Mouse (Mus musculus): ENCODE measurements around the gene Emcn.
A peak's percentile ranks its signal among the peaks of the same experiment; 100 is the strongest.

Gene Emcn

DNA sequence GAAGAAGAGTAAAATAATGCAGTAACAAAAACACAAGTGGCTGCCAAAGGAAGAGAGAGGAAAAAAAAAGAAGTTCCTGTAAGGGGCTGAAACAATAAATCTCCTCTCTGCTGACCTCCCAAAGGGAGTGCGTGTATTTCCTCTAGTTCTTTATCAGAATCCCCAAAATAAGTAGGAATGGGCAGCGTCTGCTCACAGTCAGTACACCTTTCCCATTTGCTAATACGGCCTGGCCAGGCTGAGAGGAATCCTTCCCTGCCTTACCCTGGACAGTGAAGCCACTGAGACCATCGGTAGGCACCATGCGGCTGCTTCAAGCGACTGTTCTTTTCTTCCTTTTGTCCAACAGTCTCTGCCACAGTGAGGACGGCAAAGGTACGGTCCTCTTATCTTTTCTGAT lies at the start of gene Emcn:
TSS of gene Emcn (plus strand) at position 130 of the 400 bp plus-strand sequence.
- DNase-seq (ENCODE audit: low spot score in 2 of 2), result no peak

DNA sequence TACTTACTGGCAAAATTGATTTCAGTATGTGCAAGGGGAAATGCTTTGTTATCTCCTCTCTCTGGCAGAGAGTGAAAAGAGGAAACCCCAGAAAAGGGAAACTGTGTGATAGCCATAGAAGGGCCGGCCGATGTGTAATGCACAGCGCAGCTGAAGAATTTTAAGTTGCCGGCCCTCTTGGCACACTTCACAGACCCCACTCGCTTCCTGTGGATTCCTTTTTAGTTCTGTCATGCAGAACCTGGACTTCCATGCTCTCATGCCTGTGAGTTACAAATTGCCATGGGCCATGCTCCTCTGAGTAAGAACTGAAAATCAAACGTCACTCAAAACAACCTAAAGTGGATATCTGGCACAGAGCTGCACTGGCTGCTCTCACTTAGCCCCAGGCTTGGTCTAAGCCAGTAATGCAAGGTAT lies 47.7 kb upstream of the Emcn start:
- DNase-seq (ENCODE audit: low spot score in 2 of 2), result no peak

DNA sequence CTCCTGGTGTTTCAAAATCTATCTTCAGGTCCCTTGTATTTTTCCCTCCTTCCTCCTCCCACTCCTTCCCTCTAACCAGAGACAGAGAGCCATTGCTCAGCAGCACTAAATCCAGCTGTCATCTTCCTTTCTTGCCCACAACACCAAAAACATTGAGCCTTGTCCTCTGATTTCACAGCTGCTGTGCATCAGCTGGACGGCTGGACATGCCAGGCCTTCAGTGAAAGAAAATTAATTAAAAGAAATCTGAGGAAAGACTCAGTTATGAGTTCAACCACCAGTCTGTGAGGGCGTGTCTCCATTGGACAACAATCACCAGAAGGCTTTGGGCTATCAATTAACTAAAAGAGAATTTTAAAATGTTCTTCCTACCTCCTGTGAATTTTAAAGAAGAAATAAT lies 42.6 kb upstream of the Emcn start:
- DNase-seq (ENCODE audit: low spot score in 2 of 2), result no peak

DNA sequence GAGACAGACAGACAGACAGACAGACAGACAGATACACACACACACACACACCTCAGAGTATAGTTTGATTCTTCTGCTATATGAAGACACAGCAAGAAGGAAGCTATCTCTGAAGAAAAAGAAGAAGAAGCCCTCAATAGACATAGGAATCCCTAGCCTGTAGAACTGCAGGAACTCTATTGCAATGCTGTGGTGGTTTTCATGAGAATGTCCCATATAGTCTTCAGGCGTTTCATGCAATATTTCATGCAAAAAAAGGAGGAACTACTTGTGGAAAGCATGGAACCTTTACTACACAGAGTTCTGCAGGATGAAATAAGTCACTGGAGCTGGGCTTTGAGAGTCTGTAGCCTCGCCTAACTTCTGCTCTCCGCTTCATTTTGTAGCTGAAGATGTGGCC lies 40.7 kb upstream of the Emcn start:
- no peak for DNase-seq (ENCODE audit: low spot score in 2 of 2)

DNA sequence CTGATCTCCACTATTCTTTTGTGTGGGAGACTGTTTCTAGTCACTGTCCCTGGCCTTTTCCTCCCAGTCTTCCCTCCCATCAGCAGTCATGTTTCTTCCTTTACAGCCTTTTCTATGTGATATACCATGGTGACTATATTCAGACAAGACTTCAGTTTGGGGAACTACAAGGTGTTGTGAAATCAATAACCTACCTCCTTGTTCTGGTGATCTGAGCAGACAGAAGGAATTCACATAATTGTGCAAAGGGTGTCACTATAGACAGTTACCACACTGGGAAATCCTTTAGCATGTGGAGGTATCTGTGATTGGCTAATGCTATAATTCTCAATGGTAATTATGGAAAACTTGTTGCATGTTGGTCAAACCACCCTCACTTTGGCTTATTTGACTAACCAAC lies 39.7 kb upstream of the Emcn start:
- no peak for DNase-seq (ENCODE audit: low spot score in 2 of 2)

DNA sequence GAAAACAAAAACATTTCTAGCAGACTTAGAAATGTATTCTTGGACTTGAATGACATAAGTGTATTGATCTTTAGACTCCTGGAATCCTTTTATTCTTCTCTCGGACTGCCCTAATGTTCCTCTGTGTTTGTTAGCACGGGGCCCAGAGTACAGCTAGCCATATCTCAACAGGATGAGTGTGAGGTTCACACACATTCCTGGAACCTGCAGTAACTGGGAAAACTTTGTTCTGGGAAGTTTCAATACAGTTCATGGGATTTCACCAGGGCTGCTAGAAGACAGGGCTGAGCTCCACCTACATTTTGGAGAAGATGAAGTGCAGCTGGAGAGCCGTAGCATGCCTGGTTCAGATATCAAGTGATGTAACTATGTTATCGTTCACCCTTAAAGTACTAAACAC lies 38.1 kb upstream of the Emcn start:
- no peak for DNase-seq (ENCODE audit: low spot score in 2 of 2)

DNA sequence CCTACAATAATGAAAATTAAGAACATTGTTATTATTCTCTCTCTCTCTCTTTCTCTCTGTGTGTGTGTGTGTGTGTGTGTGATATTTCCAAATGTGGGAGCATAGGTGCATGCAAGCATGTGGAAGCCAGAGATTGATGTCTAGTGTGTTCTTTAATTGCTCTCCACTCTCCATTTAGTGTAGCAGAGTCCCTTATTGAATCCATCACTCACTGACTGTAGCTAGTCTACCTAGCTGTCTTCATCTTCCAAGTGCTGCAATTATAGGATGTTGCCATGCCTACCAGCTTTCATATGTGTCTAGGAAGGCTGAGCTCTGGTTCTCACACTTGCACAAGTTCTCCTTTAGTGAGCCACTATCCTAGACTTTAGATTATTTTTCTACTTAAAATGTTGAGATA lies 30.9 kb upstream of the Emcn start:
- DNase-seq (ENCODE audit: low spot score in 2 of 2), result no peak

DNA sequence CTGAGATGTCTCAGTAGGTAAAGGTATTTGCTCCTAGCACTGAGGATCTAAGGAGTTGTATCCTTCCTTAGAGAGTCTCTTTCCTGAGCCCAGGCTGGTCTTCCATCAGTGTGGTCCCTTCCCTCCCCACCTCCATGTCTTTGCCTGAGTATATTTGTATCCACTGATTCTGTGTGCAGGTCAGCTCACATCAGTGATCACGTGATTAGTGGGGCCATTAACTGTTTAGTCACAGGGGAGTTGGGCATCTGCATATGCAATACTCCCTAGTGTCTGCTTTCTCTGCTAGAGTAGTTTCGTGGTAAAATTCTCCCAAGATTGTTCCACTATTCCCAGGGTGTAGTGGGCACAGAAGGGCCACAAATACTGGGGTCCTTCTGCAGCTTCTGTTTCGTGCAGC lies 28.3 kb upstream of the Emcn start:
- DNase-seq (ENCODE audit: low spot score in 2 of 2), result no peak

DNA sequence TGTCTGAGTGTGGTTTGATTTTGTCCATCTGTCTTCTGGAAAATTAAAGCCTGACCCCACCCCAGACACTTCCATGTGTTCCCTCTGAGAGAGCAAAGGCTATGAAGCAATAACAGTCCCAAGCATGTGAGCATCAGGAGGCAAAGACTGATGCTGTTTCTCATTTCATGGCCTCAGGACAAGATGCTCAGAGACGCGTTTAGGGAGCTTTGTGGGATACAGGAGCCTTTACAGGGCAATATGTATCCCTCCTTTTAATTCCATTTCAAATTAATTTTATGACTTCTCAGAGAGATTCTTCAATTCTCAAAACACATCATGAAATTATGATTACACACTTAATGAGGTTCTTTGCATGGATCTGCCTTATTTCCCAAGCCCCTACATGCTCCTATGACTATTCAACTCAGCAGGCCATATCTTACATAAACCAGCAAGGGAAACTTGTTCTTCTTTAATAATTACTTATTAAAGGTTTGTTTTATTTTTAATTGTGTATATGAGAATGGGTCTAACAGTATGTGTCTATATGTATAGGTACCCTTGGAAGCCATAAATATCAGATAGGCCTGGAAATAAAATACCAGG lies 27.0 kb upstream of the Emcn start:
- no peak for DNase-seq (ENCODE audit: low spot score in 2 of 2)

DNA sequence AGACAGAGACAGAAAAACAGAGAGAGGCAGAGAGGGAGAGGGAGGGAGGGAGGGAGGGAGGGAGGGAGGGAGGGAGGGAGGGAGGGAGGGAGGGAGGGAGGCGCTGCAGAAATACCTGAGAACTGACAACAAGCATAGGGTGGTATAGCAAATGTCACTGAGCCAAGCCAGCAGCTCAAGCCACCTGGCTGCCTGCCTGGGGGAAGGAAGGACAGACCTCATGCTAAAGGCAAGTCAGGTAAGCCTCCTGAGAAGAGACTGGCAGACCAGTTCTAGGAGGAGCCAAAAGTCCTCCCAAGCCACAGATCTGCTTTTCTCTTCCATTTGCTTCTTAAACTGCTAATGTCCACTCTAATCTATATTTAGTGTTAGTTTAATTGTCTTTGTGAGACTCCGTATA lies 22.5 kb upstream of the Emcn start:
- DNase-seq (ENCODE audit: low spot score in 2 of 2), result no peak

DNA sequence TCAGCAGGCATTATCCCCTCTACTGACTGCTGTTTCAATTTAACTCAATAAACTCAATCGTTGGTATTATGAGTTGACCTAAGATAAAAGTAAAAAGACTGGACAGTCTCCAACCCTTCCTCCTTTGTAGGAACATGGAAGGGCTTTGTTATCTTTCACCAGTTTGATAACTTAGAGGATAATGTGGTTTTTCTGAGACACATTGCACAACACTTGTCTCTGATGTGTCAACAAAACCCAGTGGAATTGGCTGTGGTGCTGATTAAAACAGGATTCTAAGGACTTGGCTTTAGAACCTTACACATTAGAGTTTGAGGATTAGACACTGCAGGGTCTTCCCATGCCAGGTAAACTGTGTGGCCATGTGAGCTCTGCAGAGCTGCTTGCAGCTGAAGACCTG lies 20.9 kb upstream of the Emcn start:
- DNase-seq (ENCODE audit: low spot score in 2 of 2), result no peak

DNA sequence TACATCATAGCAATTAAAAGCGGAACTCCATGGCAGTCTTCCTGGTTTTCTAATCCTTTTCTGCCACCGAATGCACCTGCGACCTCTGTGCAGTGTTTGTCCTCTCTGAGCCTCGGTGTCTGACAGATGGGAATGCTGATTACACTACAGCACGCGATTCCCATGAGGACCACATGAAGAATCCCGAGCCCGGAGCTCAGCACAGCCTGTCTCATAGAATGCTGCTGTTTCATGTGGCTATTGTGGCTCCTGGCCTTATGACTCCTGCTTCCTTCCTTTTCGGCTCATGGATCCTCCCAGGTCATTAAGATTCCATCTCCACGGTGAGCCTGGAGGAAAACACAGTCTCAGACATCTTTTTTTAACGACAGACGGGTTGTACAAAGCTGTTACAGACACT lies 18.6 kb upstream of the Emcn start:
- no peak for DNase-seq (ENCODE audit: low spot score in 2 of 2)

DNA sequence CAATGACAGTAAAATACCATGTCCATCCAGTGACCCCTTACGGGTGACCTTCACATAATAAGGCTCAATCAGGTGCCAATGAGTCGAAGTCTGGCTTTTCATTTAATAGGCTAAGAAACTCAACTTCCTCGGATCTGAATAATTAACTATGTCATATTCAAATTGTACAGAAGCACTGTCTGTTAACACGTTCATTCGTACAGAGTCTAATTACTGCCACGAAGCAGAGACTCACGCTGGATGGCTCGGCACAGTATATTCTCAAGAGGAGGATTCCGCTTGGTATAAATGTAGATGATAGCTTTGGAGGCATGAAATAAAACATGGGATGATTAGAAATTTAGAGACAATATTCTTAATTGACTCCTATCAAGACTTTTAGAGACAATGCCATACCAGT lies 11.0 kb upstream of the Emcn start:
- no peak for DNase-seq (ENCODE audit: low spot score in 2 of 2)

DNA sequence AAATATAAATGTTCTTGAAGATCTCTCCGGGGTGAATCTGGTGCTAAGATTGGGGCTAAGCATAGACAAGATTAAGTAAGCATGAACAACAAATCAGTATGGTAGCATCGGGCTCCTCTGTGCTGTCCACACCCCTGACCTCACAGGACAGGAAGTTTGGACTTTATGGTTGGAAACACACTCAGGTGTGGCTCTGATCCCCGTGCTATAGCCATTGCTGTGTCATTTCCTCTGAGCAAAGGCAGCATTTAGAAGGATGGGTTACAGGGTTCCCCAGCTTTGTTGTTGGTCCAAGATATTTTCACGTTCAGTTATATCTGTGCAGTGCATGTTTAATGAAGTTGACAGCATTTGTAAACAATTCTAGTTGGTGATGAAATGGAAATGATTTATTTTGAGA lies 9.9 kb upstream of the Emcn start:
- DNase-seq (ENCODE audit: low spot score in 2 of 2), result no peak

DNA sequence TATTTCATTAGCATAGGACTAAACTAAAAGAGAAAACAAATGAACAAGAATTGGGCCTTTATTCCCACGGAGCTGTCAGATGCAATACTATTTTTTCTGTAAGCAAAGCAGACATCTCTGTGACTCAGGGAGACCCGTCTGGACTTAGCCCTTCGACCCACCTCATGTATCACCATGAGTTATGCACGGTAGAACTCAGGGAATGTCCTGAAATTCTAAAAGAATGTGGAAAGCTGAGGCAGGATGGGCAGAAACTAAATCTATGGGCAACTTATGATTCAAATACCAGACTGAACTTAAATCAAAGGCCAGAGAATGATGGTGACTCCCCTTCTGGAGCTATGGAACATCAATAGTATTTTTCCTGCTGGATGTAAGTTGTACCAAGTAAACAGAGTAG lies 8.3 kb upstream of the Emcn start:
- no peak for DNase-seq (ENCODE audit: low spot score in 2 of 2)

DNA sequence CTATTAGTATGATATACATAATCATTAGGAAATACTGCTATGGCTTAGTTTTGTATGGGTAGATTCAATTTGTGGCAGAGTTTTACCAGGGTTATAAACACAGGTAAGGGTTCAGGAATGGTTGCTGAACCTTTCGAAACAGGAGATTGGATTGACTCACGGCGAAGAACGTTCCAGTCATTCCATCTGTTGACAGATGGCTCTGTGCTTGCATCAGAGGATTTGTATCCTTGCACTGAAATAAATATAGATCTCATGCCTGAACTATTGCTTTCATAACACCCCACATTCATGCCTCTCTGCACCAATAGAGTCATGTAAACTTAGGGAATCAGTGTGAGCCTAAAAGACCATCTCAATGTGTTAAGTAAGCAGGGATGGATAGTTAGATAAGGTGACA lies 4.9 kb upstream of the Emcn start:
- no peak for DNase-seq (ENCODE audit: low spot score in 2 of 2)

DNA sequence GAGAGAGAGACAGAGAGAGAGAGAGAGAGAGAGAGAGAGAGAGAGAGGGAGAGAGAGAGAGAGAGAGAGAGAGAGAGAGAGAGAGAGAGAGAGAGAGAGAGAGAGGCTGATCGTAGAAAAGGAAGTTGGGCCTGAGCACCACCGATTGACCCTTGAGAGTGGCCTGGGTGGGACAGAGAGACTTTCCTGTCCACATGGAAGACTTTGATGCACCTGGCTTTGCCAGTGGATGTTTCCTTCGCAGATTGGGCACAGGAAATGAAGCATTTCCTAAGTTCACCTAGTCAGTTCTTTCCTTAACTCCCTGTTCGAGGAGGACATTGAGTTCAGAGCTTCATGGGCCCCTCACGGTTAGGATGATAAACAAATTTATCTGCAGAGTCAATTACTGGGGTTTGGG lies 2.6 kb downstream of the Emcn start:
- no peak for DNase-seq (ENCODE audit: low spot score in 2 of 2)

DNA sequence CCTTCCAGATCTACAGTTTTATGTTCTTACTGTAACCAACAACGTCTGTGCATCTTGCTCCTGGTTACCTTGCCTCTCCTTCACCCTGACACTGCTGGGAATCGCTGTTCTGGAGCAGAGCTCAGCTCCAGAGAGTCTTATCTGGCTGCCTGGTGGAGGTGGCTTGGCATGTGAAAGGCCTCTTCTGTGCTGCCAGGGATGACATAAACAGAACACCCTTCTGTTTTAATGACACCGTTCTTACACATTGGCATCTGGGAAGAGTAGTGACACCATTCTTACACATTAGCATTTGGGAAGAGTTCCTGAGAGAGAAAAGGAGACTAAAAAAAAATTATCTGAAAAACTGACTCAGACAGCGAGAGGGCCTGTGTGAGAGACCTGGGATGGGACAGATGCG lies 11.0 kb downstream of the Emcn start:
- no peak for DNase-seq (ENCODE audit: low spot score in 2 of 2)

DNA sequence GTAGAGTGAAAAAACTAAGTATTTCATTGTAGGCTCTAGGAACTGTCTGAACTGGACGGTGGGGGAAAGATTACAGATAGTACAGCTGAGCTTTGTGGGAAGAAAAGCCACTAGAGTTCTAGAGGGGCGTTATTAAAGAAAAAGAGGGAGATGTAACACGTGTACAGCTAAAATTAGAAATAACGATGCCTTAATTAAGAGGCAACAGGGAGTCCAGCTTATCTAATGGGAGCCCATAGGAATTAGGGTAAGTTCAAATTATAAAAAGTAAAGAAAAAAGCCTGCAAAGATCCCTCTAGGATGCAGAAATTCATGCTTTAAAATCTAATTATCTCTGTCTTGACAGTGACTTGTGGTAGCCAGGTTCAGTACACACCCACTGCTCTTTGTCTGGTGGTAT lies 15.8 kb downstream of the Emcn start:
- DNase-seq (ENCODE audit: low spot score in 2 of 2), result no peak

DNA sequence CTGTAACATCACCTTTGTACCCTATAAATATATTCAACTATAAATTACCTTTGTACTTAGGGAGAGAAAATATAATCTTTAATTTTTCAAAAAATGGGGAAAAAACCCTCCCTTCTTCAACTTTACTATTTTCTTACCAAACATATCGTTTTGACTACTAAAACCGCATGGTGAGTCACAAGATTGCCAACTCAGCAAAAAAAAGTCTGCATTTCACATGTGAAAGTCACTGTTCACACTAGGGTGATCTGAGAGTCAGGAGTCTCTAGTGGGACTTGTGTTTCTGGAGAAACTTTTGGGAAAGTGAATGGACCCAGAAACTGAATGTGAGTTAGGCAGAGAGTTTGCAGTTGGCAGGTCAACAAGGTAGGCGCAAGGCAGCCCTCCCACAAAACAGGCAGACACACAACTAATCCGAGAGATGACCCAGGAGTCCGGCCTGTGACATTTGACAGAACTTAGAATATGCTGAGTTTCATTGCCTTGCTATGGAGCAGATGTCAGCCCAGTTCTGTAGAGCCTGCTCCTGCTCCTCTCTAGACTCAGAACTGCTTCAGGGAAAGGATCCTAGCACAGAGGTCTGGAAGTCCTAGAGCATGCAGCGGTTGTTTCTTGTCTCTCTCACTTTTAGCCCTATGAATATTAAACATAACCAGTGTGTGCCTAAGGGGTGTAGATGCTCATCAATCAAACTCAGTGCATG lies 26.4 kb downstream of the Emcn start:
- no peak for DNase-seq (ENCODE audit: low spot score in 2 of 2)

DNA sequence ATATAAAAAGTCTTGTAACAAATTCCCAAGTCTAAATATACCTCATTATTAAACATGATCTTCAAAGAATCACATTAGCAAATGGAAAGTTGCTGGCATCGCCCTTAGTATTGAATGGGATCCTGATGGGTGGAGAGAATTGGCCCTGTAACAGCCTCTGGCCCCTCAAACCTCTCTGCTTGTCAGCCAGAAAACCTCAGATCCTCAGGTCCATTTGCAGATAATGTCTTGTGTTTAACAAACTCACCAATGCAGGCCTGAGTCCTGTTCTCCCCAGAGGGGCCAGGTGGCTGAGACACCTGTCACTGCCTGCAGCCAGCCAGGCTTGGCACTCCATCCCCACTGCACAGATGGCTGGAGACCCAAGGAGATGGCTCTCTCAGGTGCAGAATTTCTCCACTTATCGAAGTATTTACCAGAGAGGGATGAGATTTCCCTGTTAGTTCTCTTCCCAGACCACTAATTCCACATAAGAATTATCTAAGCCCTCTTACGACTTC lies 27.0 kb downstream of the Emcn start:
- DNase-seq (ENCODE audit: low spot score in 2 of 2), result no peak

DNA sequence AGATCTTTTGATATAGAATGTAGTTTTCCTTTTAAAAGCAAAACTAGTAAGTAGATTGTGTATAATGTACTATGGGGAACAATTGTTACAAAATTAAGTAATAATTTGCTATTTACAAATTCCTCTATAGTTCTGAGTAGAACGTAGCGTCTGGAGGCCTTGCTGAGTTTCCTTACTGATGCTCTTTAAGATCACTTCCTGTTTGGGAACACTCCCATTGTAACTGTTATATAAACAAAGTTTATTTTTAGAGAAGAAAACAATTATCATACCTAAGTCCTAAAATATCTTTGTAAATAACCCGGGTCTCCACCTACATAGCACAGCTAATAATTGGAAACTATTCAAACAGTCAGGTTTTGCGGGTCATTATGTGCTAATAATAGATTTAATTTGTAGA lies 32.0 kb downstream of the Emcn start:
- no peak for DNase-seq (ENCODE audit: low spot score in 2 of 2)

DNA sequence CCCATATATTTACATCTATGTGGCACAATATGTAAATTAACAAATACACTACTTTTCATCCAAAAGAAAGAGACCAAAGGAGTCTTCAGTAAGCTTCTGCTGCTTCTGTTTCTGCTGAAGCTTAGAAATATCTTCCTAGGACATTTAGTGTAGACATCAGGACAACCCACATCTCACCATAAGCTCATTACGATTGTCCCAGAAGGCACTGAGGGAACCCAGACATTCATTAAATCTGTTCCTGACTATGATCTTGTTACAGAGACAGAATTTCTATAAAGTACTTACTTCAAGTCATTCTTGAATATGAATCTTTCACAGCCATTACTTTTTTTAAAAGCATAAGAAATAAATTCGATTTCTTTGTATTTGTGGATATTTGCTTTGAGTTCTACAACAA lies 41.4 kb downstream of the Emcn start:
- no peak for DNase-seq (ENCODE audit: low spot score in 2 of 2)

DNA sequence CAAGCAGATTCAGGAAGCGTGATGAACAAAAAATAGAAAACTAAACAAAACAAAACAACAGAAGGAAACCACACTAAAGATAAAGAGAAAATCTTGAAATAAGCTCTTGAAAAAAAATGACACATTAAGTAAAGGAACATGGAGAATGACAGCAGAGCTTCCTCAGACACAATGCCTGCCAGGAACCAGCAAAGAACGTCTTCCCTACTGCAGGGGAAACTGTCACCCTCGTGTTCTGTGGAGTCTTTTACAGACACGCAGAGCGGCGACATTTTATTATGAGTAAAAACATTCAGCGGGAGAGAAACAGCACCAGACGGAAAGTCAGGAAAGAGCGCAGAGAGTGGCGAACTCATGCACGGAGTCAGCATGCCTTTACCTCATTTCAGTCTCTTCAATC lies 54.7 kb downstream of the Emcn start:
- DNase-seq (ENCODE audit: low spot score in 2 of 2), result peak in 1 of 2 experiments; percentile 9

All from frontal cortex, postnatal 10 days (tissue).